Mouse (Mus musculus) heart, postnatal 25 days (tissue): ENCODE measurements around the gene Itpripl2. TPM values are rescaled to one million over a fixed set of nuclear protein-coding genes. Genes with fewer than 3 reads are reported as not detected.
A peak's percentile ranks its signal among the peaks of the same experiment; 100 is the strongest.

Experiments
- DNase-seq: peaks from one replicate; pipeline ENCODE4 v3.0.0; 2022; ENCODE audit warnings: low spot score
- intact Hi-C: fragments of 180-260 bp; cut with DNase I; formaldehyde crosslinking; loops from one replicate; pipeline ENCODE4 v1.15.1; 2025
- total RNA-seq, 2 experiments: library from RNA; stranded (reverse); gene quantifications; 2 replicates each; pipeline ENCODE4 v1.2.3; 2021

Gene Itpripl2
- total RNA-seq, 2 experiments from 2014 or later, result 22.3 to 30.5 TPM

DNA sequence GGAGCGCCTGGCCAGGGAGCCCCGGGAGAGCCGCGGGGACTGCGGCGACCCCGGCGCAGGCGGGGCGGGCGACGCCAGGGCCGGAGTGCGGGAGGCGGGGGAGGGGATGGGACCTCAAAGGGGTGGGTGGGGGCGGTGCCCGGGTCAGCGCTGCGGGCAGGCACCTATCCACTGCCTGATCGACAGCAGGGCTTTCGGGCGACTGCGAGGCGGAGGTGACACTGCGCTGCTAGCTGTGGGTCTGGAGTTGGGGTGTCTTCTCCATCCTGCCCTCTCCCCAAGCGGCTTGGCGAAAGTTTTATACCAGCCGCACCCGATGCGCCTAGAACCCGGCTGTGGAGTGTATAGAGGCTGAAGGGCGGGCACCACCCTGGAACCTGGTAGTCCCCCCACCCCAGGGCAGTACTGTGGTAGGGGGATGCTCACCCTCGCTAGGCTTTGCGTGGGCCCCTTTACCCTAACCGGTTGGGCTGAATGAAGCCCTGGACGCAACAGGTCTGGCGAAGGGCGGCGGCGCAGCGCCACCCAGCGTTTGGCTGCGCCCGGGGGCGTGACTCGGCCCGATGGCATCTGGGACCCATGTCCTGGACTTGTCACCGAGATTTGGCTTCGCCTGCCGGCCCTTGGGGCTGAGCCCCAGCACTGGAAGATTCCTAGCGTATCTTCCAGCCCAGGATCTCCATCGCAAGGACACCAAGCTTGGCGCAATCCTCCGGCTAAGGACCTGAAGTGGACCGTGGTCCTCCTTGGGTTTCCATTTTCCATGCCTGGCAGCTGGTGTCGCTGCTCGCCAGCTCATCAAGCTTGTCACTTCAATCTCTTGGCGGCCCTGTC is 43.4 kb downstream of the Itpripl2 start, which contains the start of gene Syt17:
Gene Syt17 (minus strand): TSS at position 89 of the 834 bp plus-strand sequence.
- intact Hi-C loops, result loop anchor here (1.0 to 10.0 kb wide), 4 partner anchors 70 to 236 kb away; no protein-coding TSS in a partner anchor
- peak; percentile 53 for DNase-seq

DNA sequence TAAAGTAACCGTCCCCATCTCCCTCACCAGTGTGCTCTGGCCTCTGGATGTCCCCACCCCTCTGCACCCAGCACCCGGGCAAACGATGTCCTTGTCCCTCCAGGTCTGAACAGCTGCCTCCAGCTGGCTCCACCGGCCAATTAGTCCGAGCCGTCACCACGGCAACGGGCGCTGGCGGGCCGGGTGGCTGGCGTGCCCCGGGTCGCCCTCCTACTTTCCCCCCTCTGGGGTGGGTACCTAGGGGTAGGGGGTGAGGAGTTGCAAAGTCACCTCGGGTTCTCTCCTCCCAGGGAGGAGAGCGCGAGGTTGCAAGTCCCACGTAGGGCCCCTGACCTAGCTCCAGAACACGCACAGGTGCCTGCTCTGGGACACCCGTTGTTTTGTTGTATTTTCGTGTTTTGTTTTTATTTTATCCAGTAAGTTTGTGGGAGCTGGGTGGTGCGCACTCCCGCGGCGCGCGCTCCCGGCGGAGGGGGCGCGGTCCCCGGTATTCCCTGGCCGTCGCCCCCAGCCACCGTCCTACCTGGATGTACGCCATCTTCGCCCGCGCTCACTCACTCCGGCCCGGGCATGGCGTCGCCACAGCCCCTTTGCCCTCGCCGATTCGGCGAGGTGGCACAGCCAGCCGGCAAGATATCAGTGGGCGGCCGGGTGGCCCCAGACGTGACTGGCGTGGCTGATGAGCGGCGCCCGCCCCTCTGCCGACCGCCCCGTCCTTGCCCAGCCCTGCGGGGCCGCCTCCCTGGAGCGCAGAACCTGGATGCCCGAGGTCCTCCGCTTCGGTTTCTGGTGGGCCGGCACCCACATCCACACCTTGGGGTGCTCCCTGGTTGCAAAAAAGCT is 44.3 kb downstream of the Itpripl2 start:
- DNase-seq, result peak; percentile 45
- intact Hi-C loops, result loop anchor here (1.0 to 10.0 kb wide), 4 partner anchors 71 to 237 kb away; no protein-coding TSS in a partner anchor

DNA sequence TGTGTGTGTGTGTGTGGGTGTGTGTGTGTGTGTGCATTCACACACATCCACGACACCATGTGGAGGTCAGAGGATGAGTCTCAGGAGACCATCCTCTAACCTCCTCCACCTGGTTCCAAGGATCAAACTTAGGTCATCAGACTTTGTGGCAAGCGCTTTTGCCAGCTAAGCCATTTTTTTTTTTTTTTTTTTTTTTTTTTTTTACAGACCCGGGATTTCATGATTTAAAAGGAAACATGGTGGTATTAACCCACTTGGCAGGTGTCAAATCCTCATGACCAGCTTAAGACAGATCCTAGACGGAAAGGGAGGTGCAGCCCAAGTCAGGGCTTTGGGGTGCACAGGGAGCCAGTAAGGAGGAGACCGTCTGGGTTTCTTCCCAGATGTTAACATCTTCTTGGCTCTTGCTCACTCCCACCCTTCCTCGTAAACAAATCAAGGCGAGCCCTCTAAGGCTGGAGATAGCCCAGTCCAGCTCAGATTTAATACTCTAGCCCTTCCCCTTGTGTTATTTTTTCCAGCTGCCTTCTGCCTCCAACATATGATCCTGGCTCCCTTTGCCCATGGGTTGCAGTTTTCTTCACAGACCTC is 47.8 kb downstream of the Itpripl2 start:
- intact Hi-C loops, result loop anchor here (10.0 kb wide), 1 partner anchor 241 kb away; no protein-coding TSS in a partner anchor
- DNase-seq, result no peak

DNA sequence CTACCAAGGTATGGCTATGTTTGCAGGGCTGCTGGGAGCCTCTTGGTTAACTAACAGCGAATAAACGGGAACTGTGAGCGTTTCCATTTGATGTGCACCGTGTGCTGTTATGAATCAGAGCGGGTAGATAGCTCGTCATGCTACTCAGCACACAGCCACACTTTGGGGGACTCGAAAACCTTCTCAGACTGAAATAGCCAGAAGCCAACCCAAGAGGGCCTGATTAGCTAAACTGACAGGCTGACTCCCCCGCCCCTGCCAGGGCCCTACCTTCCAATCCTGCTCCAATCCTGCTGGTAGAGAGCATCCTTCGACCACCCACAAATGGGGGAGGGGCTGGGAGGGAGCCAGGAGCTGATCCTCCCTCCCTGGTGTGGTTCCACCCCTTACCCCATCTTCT is 48.4 kb downstream of the Itpripl2 start:
- no peak for DNase-seq
- intact Hi-C loops, result loop anchor here (10.0 kb wide), 1 partner anchor 241 kb away; no protein-coding TSS in a partner anchor

DNA sequence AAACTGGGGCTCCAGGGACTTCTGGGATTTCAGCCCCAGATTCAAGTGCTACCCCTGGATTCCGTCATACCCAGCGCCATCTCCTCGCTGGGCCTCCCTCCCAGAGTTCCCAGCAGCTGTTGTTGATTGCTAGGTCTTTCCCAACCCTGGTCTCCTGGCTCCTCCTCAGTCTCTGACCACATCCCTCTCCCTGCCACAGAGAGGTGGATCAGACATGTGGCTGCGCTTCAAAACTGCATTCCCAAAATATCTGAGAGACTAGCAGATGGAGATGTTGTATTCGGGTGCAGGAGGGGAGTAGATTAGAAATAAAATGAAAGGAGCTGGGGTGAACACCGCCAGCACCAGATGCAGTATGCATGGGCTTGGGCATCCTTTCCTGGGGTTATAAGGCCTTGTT is 50.2 kb downstream of the Itpripl2 start:
- DNase-seq, result peak; percentile 48
- intact Hi-C loops, result loop anchor here (10.0 kb wide), 1 partner anchor 243 kb away; no protein-coding TSS in a partner anchor

DNA sequence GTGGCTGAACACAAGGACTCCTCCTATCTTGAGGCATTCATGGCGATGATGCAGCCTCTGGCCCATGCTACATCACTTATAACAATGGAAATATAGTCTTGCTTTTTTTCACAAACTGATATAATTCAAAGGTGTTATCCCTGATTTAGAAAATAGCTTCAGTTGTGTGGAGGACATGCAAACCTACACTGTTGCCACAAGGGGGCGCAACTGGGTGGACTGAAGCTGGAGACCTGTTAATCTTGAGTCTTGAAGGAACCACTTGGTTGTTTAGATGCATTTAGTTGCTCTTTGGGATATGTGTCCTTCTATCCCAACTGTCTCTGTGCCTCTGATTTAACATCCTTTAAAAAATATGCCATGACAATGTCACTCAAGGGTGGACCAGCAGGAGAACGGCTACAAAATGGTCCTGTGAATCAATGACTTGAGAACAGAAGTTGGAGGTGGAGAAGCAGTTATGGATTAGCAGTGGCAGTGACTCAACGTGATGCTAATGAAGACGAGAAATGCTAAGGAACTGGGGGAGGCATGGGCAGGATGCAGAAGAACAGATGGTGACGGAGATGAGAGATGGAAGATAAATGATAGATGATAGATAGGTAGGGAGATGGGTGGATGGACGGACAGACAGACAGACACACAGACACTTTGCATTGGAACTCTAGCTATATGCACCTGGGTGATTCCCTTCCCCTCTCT is 54.5 kb downstream of the Itpripl2 start:
- intact Hi-C loops, result no loop called here
- DNase-seq, result no peak

Other genes with a start within 250 kb of the Itpripl2 start
- 10 to 100 TPM; 35.9 to 41.0 TPM for gene Smg1, start 248.3 kb downstream of the Itpripl2 start, total RNA-seq
- 1 to 10 TPM; 1.3 to 1.7 TPM for gene Syt17, start 43.8 kb downstream of the Itpripl2 start, total RNA-seq
- 100 to 1,000 TPM; 109 to 115 TPM for gene Coq7, start 41.4 kb upstream of the Itpripl2 start, total RNA-seq
- gene Tmc7, start 92.8 kb upstream of the Itpripl2 start, total RNA-seq, result 1 to 10 TPM; 6.5 to 6.7 TPM
- under 1 TPM; 0.14 to 0.26 TPM for gene Tmc5, start 105.3 kb upstream of the Itpripl2 start, total RNA-seq
- 10 to 100 TPM; 28.5 to 30.6 TPM for gene Gde1, start 213.8 kb upstream of the Itpripl2 start, total RNA-seq
- 1 to 10 TPM; 2.5 to 2.7 TPM for gene Ccp110, start 220.6 kb upstream of the Itpripl2 start, total RNA-seq
- 10 to 100 TPM; 26.1 to 26.9 TPM for gene Vps35l, start 248.3 kb upstream of the Itpripl2 start, total RNA-seq